Mouse (Mus musculus): Measurements from ENCODE around the gene Itgal.

GRCm38 (mm10) chr7:127342332-127342731 lies 46.3 kb downstream of the Itgal start:
- TF ChIP-seq CTCF (IDR thresholded peaks at IDR 0.05; ENCODE audit: low read depth, low read length) (no peak), POLR2A (IDR thresholded peaks at IDR 0.05; ENCODE audit: insufficient read depth, low read length) (no peak)

Data from ES-Bruce4 (cell line).